Mouse (Mus musculus) heart, embryonic 10.5 days (tissue): ENCODE measurements at regions not wholly inside any gene's neighbourhood (a gene's known extent, or its start where the extent isn't known, plus 50 kb on each side); places are given as distances from the start of the nearest gene placed in this dataset.
"Not testable (repeated sequence)": the region's sequence is repeated elsewhere in the genome, so short reads cannot be mapped to it uniquely, and the experiment has no call there.

Experiments
- DNase-seq: peaks from one replicate; pipeline ENCODE4 v3.0.0-alpha.2; 2017; ENCODE audit warnings: low spot score
- H3K27ac ChIP-seq: fragments of 300-500 bp; sonication (generic); 2 replicates; pipeline ENCODE4 v1.5.1; 2016; ENCODE audit warnings: mild to moderate bottlenecking
- H3K27me3 ChIP-seq: fragments of 300-500 bp; sonication (generic); 2 replicates; pipeline ENCODE4 v1.6.1; 2016; ENCODE audit warnings: mild to moderate bottlenecking; ENCODE audit not compliant: poor library complexity, insufficient read depth, severe bottlenecking
- H3K36me3 ChIP-seq: fragments of 300-500 bp; sonication (generic); 2 replicates; pipeline ENCODE4 v1.6.1; 2016; ENCODE audit warnings: mild to moderate bottlenecking, moderate library complexity
- H3K4me1 ChIP-seq: fragments of 300-500 bp; sonication (generic); 2 replicates; pipeline ENCODE4 v1.6.1; 2016; ENCODE audit warnings: mild to moderate bottlenecking
- H3K4me3 ChIP-seq: fragments of 300-500 bp; sonication (generic); 2 replicates; pipeline ENCODE4 v1.5.1; 2016; ENCODE audit warnings: mild to moderate bottlenecking, moderate library complexity
- H3K9me3 ChIP-seq: fragments of 300-500 bp; sonication (generic); 2 replicates; pipeline ENCODE4 v1.6.1; 2016; ENCODE audit warnings: mild to moderate bottlenecking, moderate library complexity
- WGBS: fragments of 180-500 bp; shearing (Covaris S2); methylation state at CpG from one replicate; pipeline ENCODE4 v1.1.7; 2016; 5-methylcytosine and 5-hydroxymethylcytosine counted together

DNA sequence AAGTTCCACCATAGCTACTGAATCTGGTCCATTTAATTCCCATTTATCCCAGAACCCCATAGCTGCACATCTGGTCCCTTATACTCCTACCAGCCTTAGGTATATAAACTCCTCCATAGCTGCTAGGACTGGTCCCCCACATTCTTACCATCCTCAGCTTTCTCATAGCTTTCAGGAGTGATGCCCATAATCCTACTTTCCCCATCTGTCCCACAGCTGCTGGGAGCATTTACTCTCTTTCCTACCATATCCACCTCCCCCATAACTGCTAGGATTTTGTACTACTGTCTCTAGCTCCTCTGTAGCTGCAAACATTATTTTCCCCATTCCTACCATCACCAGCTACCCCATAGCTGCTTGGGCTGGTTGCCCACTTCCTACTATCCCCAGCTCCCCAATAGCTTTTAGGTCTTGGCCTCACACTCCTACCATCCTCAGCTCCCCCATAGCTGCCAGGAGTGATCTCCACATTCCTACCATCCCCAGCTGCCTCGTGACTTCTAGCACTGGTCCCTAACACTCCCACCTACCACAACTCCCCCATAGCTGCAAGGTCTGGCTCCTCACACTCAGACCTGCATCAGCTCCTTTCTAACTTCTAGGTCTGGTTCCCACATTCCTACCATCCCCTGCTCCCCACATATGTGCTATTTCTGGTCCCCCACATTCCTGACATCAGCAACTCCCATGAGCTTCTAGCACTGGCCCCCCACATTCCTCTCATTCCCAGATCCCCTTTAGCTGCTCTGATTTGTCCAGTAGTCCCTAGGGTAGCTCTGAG is 106.5 kb downstream of the Tmem121 start:
- DNase-seq, result no peak
- Histone ChIP-seq H3K36me3 (no peaks in the 10 kb centered on the region), H3K27me3 (no peaks in the 10 kb centered on the region), H3K4me3 (no peak overlapping the region), H3K4me1 (no peaks in the 10 kb centered on the region), H3K27ac (no peak overlapping the region), H3K9me3 (no peaks in the 10 kb centered on the region)
- 14% methylated on average over 1 of the region's 1 CpGs for WGBS

DNA sequence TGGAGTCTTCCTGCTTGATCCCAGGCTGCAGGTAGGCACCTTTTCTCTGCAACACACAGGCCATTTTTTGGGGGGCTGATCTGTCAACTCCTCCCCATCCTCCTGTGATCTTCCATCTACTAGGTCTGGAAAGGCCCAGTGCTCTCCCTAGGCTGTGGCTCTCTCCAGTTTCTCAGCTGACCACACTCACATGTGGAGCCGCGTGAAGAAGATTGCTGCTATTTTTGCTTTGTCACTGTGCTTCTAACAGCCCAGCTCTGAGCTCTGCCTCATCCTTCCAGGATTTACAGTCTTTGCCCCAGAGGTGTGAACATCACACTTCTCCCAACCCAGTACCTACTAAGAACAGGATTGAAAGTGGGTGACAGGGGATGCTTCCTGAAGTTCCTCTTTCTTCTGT is 110.2 kb downstream of the Tmem121 start:
- WGBS, result 81% methylated on average over 2 of the region's 2 CpGs
- no peaks in the 10 kb centered on the region for H3K4me1 ChIP-seq
- DNase-seq, result no peak

DNA sequence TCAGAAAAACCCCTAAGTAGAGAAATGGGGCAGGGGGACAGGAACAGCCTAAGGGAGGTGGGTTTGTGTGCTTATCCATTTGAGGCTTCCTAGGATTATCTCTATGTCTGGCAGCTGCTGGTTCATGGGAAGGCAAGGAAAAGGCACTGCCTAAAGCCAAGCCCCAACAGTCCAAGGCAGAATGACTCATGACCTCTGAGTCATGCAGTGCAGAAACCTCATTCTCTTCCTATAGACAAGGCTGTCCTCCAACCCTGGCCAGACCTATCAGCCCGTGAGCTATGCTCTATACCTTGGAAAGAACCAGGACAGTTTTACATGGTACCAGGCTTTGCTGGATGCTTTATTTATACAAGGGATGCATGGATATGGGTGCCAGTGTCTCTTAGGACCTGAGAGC is 120.2 kb downstream of the Tmem121 start:
- WGBS, result 81% methylated on average over 1 of the region's 1 CpGs
- DNase-seq, result no peak
- H3K9me3 ChIP-seq, result no peaks in the 10 kb centered on the region
- H3K36me3 ChIP-seq, result no peaks in the 10 kb centered on the region
- no peaks in the 10 kb centered on the region for H3K27me3 ChIP-seq
- no peaks in the 10 kb centered on the region for H3K4me1 ChIP-seq
- H3K4me3 ChIP-seq, result no peak overlapping the region
- no peak overlapping the region for H3K27ac ChIP-seq

More for the DNA sequence above, 110.2 kb downstream of the Tmem121 start:
- Histone ChIP-seq H3K9me3 (no peaks in the 10 kb centered on the region), H3K27me3 (no peaks in the 10 kb centered on the region), H3K4me3 (no peak overlapping the region), H3K36me3 (no peaks in the 10 kb centered on the region), H3K27ac (no peak overlapping the region)

DNA sequence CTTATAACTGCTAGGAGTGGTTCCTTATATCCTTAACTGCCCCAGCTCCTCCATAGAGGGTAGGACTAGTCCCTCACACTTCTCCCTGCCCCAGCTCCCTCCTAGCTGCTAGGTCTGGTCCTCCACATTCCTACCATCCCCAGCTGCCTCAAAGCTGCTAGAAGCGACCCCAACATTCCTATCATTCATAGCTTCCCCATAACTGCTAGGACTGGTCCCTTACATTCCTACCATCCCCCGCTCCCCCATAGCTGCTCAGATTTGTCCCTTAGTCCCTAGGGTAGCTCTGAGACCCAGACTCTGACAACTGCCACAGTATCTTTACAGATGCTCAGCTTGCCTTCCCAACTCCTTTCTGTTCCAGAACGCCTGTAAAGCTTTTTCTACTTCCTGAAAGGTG is 127.6 kb downstream of the Tmem121 start:
- Histone ChIP-seq H3K9me3 (no peaks in the 10 kb centered on the region), H3K27ac (no peak overlapping the region), H3K36me3 (no peaks in the 10 kb centered on the region), H3K4me1 (peaks cover 3% of the 10 kb centered on the region; the same call in 1 of the 2 replicates), H3K4me3 (no peak overlapping the region), H3K27me3 (no peaks in the 10 kb centered on the region)
- 36% methylated on average over 3 of the region's 3 CpGs for WGBS
- no peak for DNase-seq

DNA sequence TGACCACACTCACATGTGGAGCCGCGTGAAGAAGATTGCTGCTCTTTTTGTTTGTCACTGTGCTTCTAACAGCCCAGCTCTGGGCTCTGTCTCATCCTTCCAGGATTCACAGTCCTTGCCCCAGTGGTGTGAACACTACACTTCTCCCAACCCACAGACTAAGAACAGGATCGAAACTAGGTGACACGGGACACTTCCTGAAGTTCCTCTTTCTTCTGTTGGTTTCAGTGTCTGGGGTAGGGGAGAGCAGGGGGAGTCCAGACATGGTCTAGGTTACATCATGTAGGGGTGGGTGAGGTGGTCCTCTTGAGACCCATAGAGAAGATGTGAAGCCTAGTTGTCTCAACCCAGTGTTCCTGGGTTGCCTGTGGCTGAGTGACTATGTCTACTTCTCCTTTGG is 128.9 kb downstream of the Tmem121 start:
- no peaks in the 10 kb centered on the region for H3K27me3 ChIP-seq
- no peak overlapping the region for H3K4me3 ChIP-seq
- DNase-seq, result no peak
- no peaks in the 10 kb centered on the region for H3K9me3 ChIP-seq
- peaks cover 3% of the 10 kb centered on the region; the same call in 1 of the 2 replicates for H3K4me1 ChIP-seq
- H3K36me3 ChIP-seq, result no peaks in the 10 kb centered on the region
- WGBS, result 87% methylated on average over 4 of the region's 4 CpGs
- H3K27ac ChIP-seq, result no peak overlapping the region

DNA sequence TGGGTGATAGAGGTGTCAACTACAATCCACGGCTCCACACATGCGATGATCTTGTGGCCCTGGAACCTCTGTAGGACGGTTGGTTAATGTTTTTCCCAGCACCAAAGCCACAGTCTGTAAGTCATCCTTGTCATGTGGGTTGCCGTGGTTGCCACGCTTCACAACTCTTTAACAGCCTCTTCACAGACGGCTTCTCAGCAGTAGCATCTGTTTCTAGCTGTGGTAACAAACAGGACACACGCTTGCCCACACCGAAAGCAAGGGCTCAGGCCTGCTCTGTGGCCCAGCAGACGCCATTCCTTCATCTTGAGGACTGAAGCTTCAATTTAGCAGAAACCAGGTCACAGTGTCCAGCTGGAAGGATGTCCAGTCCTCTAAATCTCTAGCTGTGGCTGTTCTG is 135.4 kb downstream of the Tmem121 start:
- 82% methylated on average over 9 of the region's 9 CpGs for WGBS
- Histone ChIP-seq H3K4me1 (no peaks in the 10 kb centered on the region), H3K9me3 (no peaks in the 10 kb centered on the region), H3K27me3 (no peaks in the 10 kb centered on the region), H3K27ac (no peak overlapping the region), H3K4me3 (no peak overlapping the region), H3K36me3 (no peaks in the 10 kb centered on the region)
- DNase-seq, result no peak

DNA sequence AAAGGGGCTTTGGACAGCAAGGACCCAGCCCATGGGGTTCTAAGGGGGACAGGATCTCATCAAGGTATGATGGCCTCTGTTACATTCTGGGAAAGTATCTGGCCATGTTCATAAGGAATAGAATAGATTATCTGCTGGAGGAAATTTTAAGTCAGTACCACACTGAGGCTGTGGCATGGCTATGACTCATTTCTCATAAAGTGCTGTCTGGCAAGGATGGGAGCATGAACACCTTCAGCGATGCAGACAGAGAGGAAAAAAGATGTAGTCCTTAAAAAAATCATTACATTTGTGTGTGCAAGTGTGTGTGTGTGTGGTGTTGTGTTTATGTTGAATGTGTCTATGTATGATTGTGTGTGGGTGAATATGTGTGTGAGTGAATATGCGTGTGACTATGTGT is 136.4 kb downstream of the Tmem121 start:
- Histone ChIP-seq H3K27me3 (no peaks in the 10 kb centered on the region), H3K4me1 (no peaks in the 10 kb centered on the region), H3K36me3 (no peaks in the 10 kb centered on the region), H3K4me3 (no peak overlapping the region), H3K27ac (no peak overlapping the region), H3K9me3 (no peaks in the 10 kb centered on the region)
- 85% methylated on average over 2 of the region's 2 CpGs for WGBS
- DNase-seq, result no peak

DNA sequence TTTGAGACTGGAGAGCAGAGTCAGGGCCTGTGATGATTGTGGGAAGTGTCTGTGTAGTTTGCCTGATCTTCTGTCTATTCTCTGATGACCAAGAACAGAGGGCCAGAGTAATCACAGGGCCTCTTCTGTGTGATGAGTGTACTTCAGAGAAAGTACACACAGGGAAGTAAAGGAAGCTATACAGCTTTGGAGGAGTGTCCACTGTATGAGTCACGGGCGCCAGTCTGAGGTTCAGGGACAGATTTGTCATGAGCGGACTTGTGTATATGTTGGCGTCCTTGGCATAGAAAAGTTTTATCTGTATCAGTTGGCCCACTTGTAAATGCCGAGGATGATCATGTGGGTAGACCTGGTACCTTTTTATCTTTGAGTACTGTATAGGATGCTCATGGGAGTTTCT is 142.1 kb downstream of the Tmem121 start:
- H3K36me3 ChIP-seq, result no peaks in the 10 kb centered on the region
- 83% methylated on average over 5 of the region's 5 CpGs for WGBS
- DNase-seq, result no peak
- no peaks in the 10 kb centered on the region for H3K4me1 ChIP-seq
- no peak overlapping the region for H3K4me3 ChIP-seq
- H3K27ac ChIP-seq, result no peak overlapping the region
- no peaks in the 10 kb centered on the region for H3K27me3 ChIP-seq
- H3K9me3 ChIP-seq, result no peaks in the 10 kb centered on the region

DNA sequence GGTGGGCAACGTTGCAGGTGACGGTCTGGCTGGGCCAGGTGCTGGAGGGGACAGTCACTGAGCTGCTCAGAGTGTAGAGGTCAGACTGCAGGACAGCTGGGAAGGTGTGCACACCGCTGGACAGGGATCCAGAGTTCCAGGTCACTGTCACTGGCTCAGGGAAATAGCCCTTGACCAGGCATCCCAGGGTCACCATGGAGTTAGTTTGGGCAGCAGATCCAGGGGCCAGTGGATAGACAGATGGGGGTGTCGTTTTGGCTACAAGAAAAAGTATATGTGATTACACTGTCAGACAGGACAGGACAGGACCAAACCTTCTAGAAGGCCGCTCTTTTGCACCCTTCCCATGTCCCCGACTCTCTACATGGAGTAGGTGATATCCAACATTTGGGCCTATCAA is 144.5 kb downstream of the Tmem121 start:
- no peaks in the 10 kb centered on the region for H3K27me3 ChIP-seq
- H3K4me3 ChIP-seq, result no peak overlapping the region
- no peaks in the 10 kb centered on the region for H3K9me3 ChIP-seq
- H3K4me1 ChIP-seq, result no peaks in the 10 kb centered on the region
- no peak for DNase-seq
- H3K36me3 ChIP-seq, result no peaks in the 10 kb centered on the region
- no peak overlapping the region for H3K27ac ChIP-seq
- WGBS, result 86% methylated on average over 6 of the region's 6 CpGs

DNA sequence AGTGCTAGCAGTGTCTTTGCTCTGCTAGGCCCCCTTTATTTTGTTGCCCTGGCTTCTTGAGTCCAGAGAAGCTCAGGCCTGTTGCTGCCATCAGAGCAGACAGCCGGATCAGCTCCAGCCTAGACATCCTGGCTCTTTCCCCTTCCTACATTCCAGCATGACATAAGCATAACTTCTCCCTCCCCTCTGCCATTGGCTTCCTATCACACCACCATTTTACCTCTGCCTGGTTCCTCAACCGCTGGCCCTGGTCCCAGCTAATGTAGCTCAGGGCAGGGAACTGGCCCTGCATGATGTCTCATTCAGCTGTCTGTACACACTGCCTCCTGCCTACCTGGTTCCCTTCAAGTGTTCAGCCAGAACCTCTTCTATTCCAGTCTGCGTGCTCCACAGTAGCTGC is 146.5 kb downstream of the Tmem121 start:
- WGBS, result 67% methylated on average over 3 of the region's 3 CpGs
- no peaks in the 10 kb centered on the region for H3K9me3 ChIP-seq
- H3K4me3 ChIP-seq, result no peak overlapping the region
- H3K36me3 ChIP-seq, result no peaks in the 10 kb centered on the region
- no peaks in the 10 kb centered on the region for H3K4me1 ChIP-seq
- no peak overlapping the region for H3K27ac ChIP-seq
- no peak for DNase-seq
- H3K27me3 ChIP-seq, result no peaks in the 10 kb centered on the region

DNA sequence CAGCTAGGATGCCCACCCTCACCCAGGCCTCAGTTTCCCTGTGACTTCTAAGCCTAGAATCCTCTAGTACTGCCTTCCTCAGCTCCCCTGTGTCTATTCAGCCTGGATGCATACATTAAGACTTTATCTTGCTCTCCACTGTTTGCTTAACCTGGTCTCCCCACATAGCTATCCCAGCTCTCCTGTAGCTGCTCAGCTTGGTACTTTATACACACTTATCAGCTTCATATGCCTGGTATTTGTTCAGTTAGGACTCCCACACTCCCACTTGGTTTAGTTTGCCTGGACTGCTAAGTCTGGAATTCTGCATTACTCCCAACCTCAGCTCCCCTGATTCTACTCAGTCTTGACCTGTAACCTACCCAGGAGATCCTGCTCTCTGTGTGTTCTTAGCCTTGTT is 147.7 kb downstream of the Tmem121 start:
- H3K9me3 ChIP-seq, result no peaks in the 10 kb centered on the region
- no peaks in the 10 kb centered on the region for H3K27me3 ChIP-seq
- no peak overlapping the region for H3K4me3 ChIP-seq
- no peaks in the 10 kb centered on the region for H3K36me3 ChIP-seq
- no peaks in the 10 kb centered on the region for H3K4me1 ChIP-seq
- DNase-seq, result peak; percentile 50
- no peak overlapping the region for H3K27ac ChIP-seq

DNA sequence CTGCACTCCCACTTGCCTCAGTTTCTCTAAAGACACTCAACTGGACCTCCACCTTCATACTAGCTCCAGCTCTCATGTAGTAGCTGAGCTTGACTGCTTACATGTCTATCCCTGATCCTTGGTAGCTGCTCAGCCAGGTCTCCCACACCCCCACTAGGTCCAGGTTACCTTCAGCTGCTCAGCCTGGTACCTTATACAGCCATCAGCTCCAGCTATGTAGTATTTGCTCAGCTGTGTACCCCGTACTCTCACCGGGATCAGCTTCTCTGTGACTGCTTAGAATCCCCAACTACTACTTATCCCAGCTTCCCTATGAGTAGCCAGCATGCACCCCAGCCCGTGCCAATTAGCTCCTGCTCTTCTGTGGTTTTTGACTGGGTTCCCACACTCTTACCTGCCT is 148.1 kb downstream of the Tmem121 start:
- H3K4me3 ChIP-seq, H3K36me3 ChIP-seq, H3K9me3 ChIP-seq, H3K27me3 ChIP-seq, H3K27ac ChIP-seq, H3K4me1 ChIP-seq: not testable (repeated sequence)
- WGBS, result 78% methylated on average over 3 of the region's 3 CpGs
- DNase-seq, result peak; percentile 36

DNA sequence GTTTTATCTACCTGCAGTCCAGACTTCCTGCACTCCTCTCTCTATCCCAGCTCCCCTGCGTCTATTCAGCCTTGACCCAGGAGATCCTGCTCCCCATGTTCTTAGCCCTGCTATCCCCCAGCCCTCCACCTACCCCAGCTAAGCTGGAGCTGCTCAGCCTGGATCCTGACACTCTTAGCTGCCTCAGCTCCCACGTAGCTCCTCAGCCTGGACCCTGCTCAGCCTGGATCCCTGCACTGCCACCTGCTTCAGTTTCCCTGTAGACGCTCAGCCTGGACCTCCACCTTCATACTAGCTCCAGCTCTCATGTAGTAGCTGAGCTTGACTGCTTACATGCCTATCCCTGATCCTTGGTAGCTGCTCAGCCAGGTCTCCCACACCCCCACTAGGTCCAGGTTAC is 151.5 kb downstream of the Tmem121 start:
- H3K4me1 ChIP-seq, result no peaks in the 10 kb centered on the region
- DNase-seq, result peak; percentile 70
- no peak overlapping the region for H3K27ac ChIP-seq
- no peaks in the 10 kb centered on the region for H3K36me3 ChIP-seq
- WGBS, result 47% methylated on average over 3 of the region's 3 CpGs
- no peak overlapping the region for H3K4me3 ChIP-seq
- no peaks in the 10 kb centered on the region for H3K9me3 ChIP-seq
- H3K27me3 ChIP-seq, result no peaks in the 10 kb centered on the region

DNA sequence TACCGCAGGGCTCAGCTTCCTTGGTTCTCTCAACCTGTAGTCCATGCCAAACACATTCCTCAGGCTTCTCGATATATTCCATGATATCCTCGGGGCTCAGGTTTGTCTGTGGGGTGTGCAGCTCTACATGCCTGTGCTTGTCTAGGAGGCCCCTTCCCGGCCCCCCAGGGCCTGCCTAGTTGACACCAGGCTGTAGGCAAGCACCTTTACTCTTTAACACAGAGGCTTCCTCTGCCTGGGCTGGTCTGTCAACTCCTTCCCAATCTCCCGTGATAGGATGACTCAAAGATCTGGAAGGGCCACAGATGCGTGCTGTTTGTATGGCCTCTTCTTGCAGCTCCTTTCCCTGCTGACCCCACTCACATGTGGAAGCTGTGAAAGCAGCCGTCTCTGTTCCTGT is 150.4 kb upstream of the Adam6b start:
- WGBS, result 51% methylated on average over 7 of the region's 7 CpGs
- H3K27me3 ChIP-seq, result no peaks in the 10 kb centered on the region

More for the DNA sequence above, 150.4 kb upstream of the Adam6b start:
- DNase-seq, result peak; percentile 64
- Histone ChIP-seq H3K9me3 (no peaks in the 10 kb centered on the region), H3K27ac (no peak overlapping the region), H3K4me3 (no peak overlapping the region), H3K4me1 (no peaks in the 10 kb centered on the region), H3K36me3 (no peaks in the 10 kb centered on the region)
